Mouse (Mus musculus) heart, postnatal 0 days (tissue): ENCODE data around the gene Asic2.

ENCODE experiments used
- CTCF ChIP-seq: IDR thresholded peaks from 2 replicates; pipeline ENCODE4 v1.5.1; 2016; ENCODE audit warnings: antibody characterized with exemption, control low read depth, low read depth
- EP300 ChIP-seq: IDR thresholded peaks from 2 replicates; pipeline ENCODE4 v1.6.1; 2016; ENCODE audit warnings: antibody characterized with exemption, low read depth

DNA sequence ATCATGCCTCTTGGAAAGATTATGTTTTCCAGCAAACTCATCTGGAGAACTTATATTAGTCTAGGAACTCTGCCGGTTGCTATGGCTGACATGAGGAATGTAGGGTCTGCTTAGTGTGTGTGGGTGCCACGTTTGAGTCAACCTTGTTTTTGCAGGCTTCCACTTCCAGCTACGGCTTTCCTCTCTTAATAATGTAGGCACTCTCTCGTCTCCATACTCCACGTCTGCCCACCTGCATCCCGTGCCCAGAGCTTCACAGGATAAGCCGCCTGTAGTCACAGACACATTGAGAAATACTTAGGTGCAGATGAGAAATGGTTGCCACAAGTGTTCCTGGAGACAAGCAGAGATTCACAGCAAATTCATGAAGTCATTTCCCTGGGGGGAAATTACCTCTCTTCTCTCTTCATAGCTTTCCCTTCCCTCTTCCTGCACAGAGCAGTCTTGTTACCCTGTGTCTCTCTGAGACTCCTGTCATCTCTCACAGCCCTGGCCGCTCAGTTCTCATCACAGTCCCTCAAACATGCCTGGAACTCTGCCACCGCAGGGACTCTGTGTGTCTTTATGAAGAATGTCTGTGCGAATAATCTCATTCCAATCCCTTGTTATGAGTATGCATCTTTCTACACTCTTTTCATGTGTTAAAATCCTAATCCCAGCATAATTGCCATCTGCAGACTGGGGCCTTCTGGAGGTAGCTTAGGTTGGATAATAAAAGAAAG lies 102.4 kb downstream of the Asic2 start:
- no peak for TF ChIP-seq CTCF
- TF ChIP-seq EP300, result no peak
